Mouse (Mus musculus) MEL (cell line): ENCODE measurements at regions not wholly inside any gene's neighbourhood (a gene's known extent, or its start where the extent isn't known, plus 50 kb on each side); places are given as distances from the start of the nearest gene placed in this dataset.

Source experiments
- DNase-seq: peaks from one replicate; pipeline ENCODE4 v3.0.0; 2011; ENCODE audit warnings: low read depth, low spot score
- H3K27ac ChIP-seq: 2 replicates; pipeline ENCODE4 v1.5.1; 2012; ENCODE audit warnings: low read depth, mild to moderate bottlenecking, control low read depth, low read length, moderate library complexity; ENCODE audit not compliant: control insufficient read depth
- H3K27me3 ChIP-seq, 2 experiments: fragments of 150-350 bp in 1 of 2; sonication (generic) in 1 of 2; 2 replicates each; pipeline ENCODE4 v1.6.1; 2012; ENCODE audit warnings: low read length in 2 of 2, mild to moderate bottlenecking in 2 of 2, improper control_type of control experiment in 1 of 2, moderate library complexity in 1 of 2; ENCODE audit not compliant: insufficient read depth in 2 of 2, control insufficient read depth in 1 of 2
- H3K36me3 ChIP-seq, 2 experiments: 2 replicates each; pipeline ENCODE4 v1.6.1; 2012 to 2014; ENCODE audit warnings: low read length in 2 of 2, improper control_type of control experiment in 1 of 2, inconsistent platforms in 1 of 2, mild to moderate bottlenecking in 1 of 2; ENCODE audit not compliant: insufficient read depth in 2 of 2, control insufficient read depth in 1 of 2
- H3K4me1 ChIP-seq, 2 experiments: fragments of 150-350 bp in 1 of 2; sonication (generic) in 1 of 2; 2 replicates each; pipeline ENCODE4 v1.6.1; 2012; ENCODE audit warnings: low read length in 2 of 2, improper control_type of control experiment in 1 of 2, mild to moderate bottlenecking in 1 of 2; ENCODE audit not compliant: insufficient read depth in 2 of 2, control insufficient read depth in 1 of 2
- H3K4me3 ChIP-seq, 2 experiments: fragments of 150-350 bp in 1 of 2; sonication (generic) in 1 of 2; 2 replicates each; pipeline ENCODE4 v1.5.1; 2012; ENCODE audit warnings: low read depth in 2 of 2, low read length in 2 of 2, mild to moderate bottlenecking in 2 of 2, moderate library complexity in 2 of 2, control low read depth in 1 of 2, improper control_type of control experiment in 1 of 2; ENCODE audit not compliant: control insufficient read depth in 1 of 2, insufficient read depth in 1 of 2
- H3K79me2 ChIP-seq: 2 replicates; pipeline ENCODE4 v1.6.1; 2012; ENCODE audit warnings: mild to moderate bottlenecking, low read length, moderate library complexity; ENCODE audit not compliant: control insufficient read depth, poor library complexity, insufficient read depth
- H3K9ac ChIP-seq: 2 replicates; pipeline ENCODE4 v1.6.1; 2012; ENCODE audit warnings: low read depth, mild to moderate bottlenecking, control low read depth, low read length, moderate library complexity; ENCODE audit not compliant: control insufficient read depth, poor library complexity, severe bottlenecking
- H3K9me3 ChIP-seq: fragments of 150-350 bp; sonication (generic); replicated peaks from 2 replicates; pipeline ENCODE4 v1.6.1; 2012; ENCODE audit warnings: mild to moderate bottlenecking, low read length, improper control_type of control experiment, moderate library complexity; ENCODE audit not compliant: insufficient read depth
- BHLHE40 ChIP-seq: IDR thresholded peaks from 2 replicates; pipeline ENCODE4 v1.6.1; 2012; ENCODE audit warnings: low read depth, mild to moderate bottlenecking, inconsistent platforms, low read length, improper control_type of control experiment, borderline replicate concordance
- CHD1 ChIP-seq: IDR thresholded peaks from 2 replicates; pipeline ENCODE4 v1.6.1; 2012; ENCODE audit warnings: low read depth, mild to moderate bottlenecking, inconsistent platforms, low read length, improper control_type of control experiment
- CHD2 ChIP-seq: IDR thresholded peaks from 2 replicates; pipeline ENCODE4 v1.6.1; 2011; ENCODE audit warnings: low read length, improper control_type of control experiment
- CTCF ChIP-seq, 3 experiments: IDR thresholded peaks in 2 of 3; conservative IDR thresholded peaks in 1 of 3; 2 replicates each; pipeline ENCODE4 v1.5.1; 2011 to 2012; ENCODE audit warnings: low read length in 3 of 3, low read depth in 2 of 3, mild to moderate bottlenecking in 2 of 3, improper control_type of control experiment in 1 of 3, inconsistent platforms in 1 of 3, mixed read lengths in 1 of 3, moderate library complexity in 1 of 3; ENCODE audit not compliant: control insufficient read depth in 1 of 3, insufficient read depth in 1 of 3, poor library complexity in 1 of 3, severe bottlenecking in 1 of 3
- E2F4 ChIP-seq: IDR thresholded peaks from 2 replicates; pipeline ENCODE4 v1.6.1; 2011; ENCODE audit warnings: low read depth, low read length, improper control_type of control experiment, borderline replicate concordance
- EP300 ChIP-seq, 2 experiments: IDR thresholded peaks; 2 replicates each; pipeline ENCODE4 v1.6.1; 2011; ENCODE audit warnings: improper control_type of control experiment in 2 of 2, low read length in 2 of 2, low read depth in 1 of 2, mild to moderate bottlenecking in 1 of 2
- ETS1 ChIP-seq: IDR thresholded peaks from 2 replicates; pipeline ENCODE4 v1.6.1; 2012; ENCODE audit warnings: low read depth, mild to moderate bottlenecking, inconsistent platforms, low read length, improper control_type of control experiment, moderate library complexity
- GATA1 ChIP-seq: IDR thresholded peaks from 2 replicates; pipeline ENCODE4 v1.6.1; 2011; ENCODE audit warnings: low read depth, low read length, improper control_type of control experiment
- KAT2A ChIP-seq: conservative IDR thresholded peaks from 2 replicates; pipeline ENCODE4 v1.6.1; 2012; ENCODE audit warnings: low read depth, low read length, improper control_type of control experiment, inconsistent platforms
- MAFK ChIP-seq: IDR thresholded peaks from 2 replicates; pipeline ENCODE4 v1.6.1; 2011; ENCODE audit warnings: low read depth, mild to moderate bottlenecking, low read length, improper control_type of control experiment, borderline replicate concordance
- MAX ChIP-seq: IDR thresholded peaks from 2 replicates; pipeline ENCODE4 v1.6.1; 2011; ENCODE audit warnings: low read length, improper control_type of control experiment
- MEF2A ChIP-seq: IDR thresholded peaks from 2 replicates; pipeline ENCODE4 v1.6.1; 2014; ENCODE audit warnings: low read depth, mild to moderate bottlenecking, inconsistent platforms, low read length, improper control_type of control experiment; ENCODE audit not compliant: poor library complexity, insufficient replicate concordance, severe bottlenecking; ENCODE audit errors: extremely low read depth
- MXI1 ChIP-seq: IDR thresholded peaks from 2 replicates; pipeline ENCODE4 v1.6.1; 2011; ENCODE audit warnings: mild to moderate bottlenecking, low read depth, low read length, improper control_type of control experiment
- MYB ChIP-seq: IDR thresholded peaks from 2 replicates; pipeline ENCODE4 v1.6.1; 2011; ENCODE audit warnings: mild to moderate bottlenecking, low read depth, low read length, improper control_type of control experiment
- MYC ChIP-seq: IDR thresholded peaks from 2 replicates; pipeline ENCODE4 v1.6.1; 2011; ENCODE audit warnings: low read depth, mild to moderate bottlenecking, low read length, improper control_type of control experiment, moderate library complexity
- NELFE ChIP-seq: IDR thresholded peaks from 2 replicates; pipeline ENCODE4 v1.6.1; 2011; ENCODE audit warnings: low read depth, low read length, improper control_type of control experiment
- NRF1 ChIP-seq: IDR thresholded peaks from 2 replicates; pipeline ENCODE4 v1.6.1; 2014; ENCODE audit warnings: low read depth, mild to moderate bottlenecking, inconsistent platforms, low read length, improper control_type of control experiment, moderate library complexity; ENCODE audit not compliant: poor library complexity, insufficient read depth, severe bottlenecking
- POLR2A ChIP-seq, 2 experiments: IDR thresholded peaks; 2 replicates each; pipeline ENCODE4 v1.6.1; 2011 to 2012; ENCODE audit warnings: low read length in 2 of 2, mild to moderate bottlenecking in 2 of 2, control low read depth in 1 of 2, improper control_type of control experiment in 1 of 2, low read depth in 1 of 2, moderate library complexity in 1 of 2; ENCODE audit not compliant: control insufficient read depth in 1 of 2, insufficient read depth in 1 of 2, poor library complexity in 1 of 2
- SMC3 ChIP-seq: IDR thresholded peaks from 2 replicates; pipeline ENCODE4 v1.6.1; 2011; ENCODE audit warnings: low read depth, low read length, improper control_type of control experiment
- TAL1 ChIP-seq: IDR thresholded peaks from 2 replicates; pipeline ENCODE4 v1.6.1; 2012; ENCODE audit warnings: mild to moderate bottlenecking, inconsistent platforms, low read length, moderate library complexity, mixed read lengths
- TBP ChIP-seq: IDR thresholded peaks from 2 replicates; pipeline ENCODE4 v1.8.0; 2011; ENCODE audit warnings: low read depth, low read length, improper control_type of control experiment
- USF1 ChIP-seq: IDR thresholded peaks from 2 replicates; pipeline ENCODE4 v1.6.1; 2014; ENCODE audit warnings: low read depth, mild to moderate bottlenecking, inconsistent platforms, low read length, improper control_type of control experiment, moderate library complexity
- USF2 ChIP-seq, 2 experiments: IDR thresholded peaks; 2 replicates each; pipeline ENCODE4 v1.6.1; 2011 to 2012; ENCODE audit warnings: improper control_type of control experiment in 2 of 2, low read length in 2 of 2, borderline replicate concordance in 1 of 2, inconsistent platforms in 1 of 2, low read depth in 1 of 2, mild to moderate bottlenecking in 1 of 2; ENCODE audit not compliant: insufficient read depth in 1 of 2
- ZC3H11A ChIP-seq: IDR thresholded peaks from 2 replicates; pipeline ENCODE4 v1.6.1; 2012; ENCODE audit warnings: low read depth, mild to moderate bottlenecking, inconsistent platforms, low read length, improper control_type of control experiment
- ZKSCAN1 ChIP-seq: IDR thresholded peaks from 2 replicates; pipeline ENCODE4 v1.6.1; 2012; ENCODE audit warnings: low read depth, mild to moderate bottlenecking, inconsistent platforms, low read length, improper control_type of control experiment, moderate library complexity
- ZNF384 ChIP-seq: IDR thresholded peaks from 2 replicates; pipeline ENCODE4 v1.6.1; 2012; ENCODE audit warnings: low read depth, mild to moderate bottlenecking, inconsistent platforms, low read length, improper control_type of control experiment

- Histone ChIP-seq H3K79me2 (no peaks in the 10 kb centered on the region), H3K36me3 (no peaks in the 10 kb centered on the region), H3K9ac (no peak overlapping the region), H3K9me3 (no peaks in the 10 kb centered on the region), H3K4me3 (no peak overlapping the region), H3K27ac (no peak overlapping the region), H3K4me1 (no peaks in the 10 kb centered on the region), H3K27me3 (no peaks in the 10 kb centered on the region)
- TF ChIP-seq MAX (no peak), ETS1 (no peak), ZC3H11A (no peak), MYC (no peak), ZNF384 (no peak), USF1 (no peak), MEF2A (no peak), TBP (no peak), MAFK (no peak), NELFE (no peak), KAT2A (no peak), CTCF (IDR thresholded peaks at IDR 0.05 in 2 of 3, conservative IDR thresholded peaks at IDR 0.05 in 1 of 3; ENCODE audit: control insufficient read depth in 1 of 3, insufficient read depth in 1 of 3, low read depth in 2 of 3, low read length in 3 of 3, poor library complexity in 1 of 3, severe bottlenecking in 1 of 3) (no peak)
- no peak for DNase-seq
Observed at GRCm38 (mm10) chr3:78907778-78908177, 378.5 kb downstream of the Rapgef2 start.

- Histone ChIP-seq H3K36me3 (no peaks in the 10 kb centered on the region), H3K9ac (no peak overlapping the region), H3K4me3 (no peak overlapping the region), H3K9me3 (no peaks in the 10 kb centered on the region), H3K4me1 (no peaks in the 10 kb centered on the region), H3K27me3 (peaks cover 0 to 3% of the 10 kb centered on the region in 2 experiments; a peak in 1 of 4 replicates), H3K27ac (no peak overlapping the region), H3K79me2 (no peaks in the 10 kb centered on the region)
- no peak for TF ChIP-seq BHLHE40
- TF ChIP-seq GATA1, result no peak
- TF ChIP-seq E2F4, result no peak
- no peak for TF ChIP-seq CHD1
- TF ChIP-seq SMC3, result no peak
- no peak for TF ChIP-seq KAT2A
- no peak for TF ChIP-seq POLR2A (IDR thresholded peaks at IDR 0.05; ENCODE audit: control insufficient read depth in 1 of 2, insufficient read depth in 1 of 2, low read depth in 1 of 2, low read length in 2 of 2, poor library complexity in 1 of 2)
- no peak for TF ChIP-seq MXI1
- no peak for TF ChIP-seq ZKSCAN1
- TF ChIP-seq MAFK, result no peak
- TF ChIP-seq NELFE, result no peak
- no peak for TF ChIP-seq MYB
- TF ChIP-seq USF2 (IDR thresholded peaks at IDR 0.05; ENCODE audit: borderline replicate concordance in 1 of 2, insufficient read depth in 1 of 2, low read depth in 1 of 2, low read length in 2 of 2), result no peak
- TF ChIP-seq TAL1, result no peak
- no peak for TF ChIP-seq ZC3H11A
- TF ChIP-seq USF1, result no peak
- no peak for TF ChIP-seq EP300 (IDR thresholded peaks at IDR 0.05; ENCODE audit: low read depth in 1 of 2, low read length in 2 of 2)
- no peak for TF ChIP-seq ETS1
- no peak for TF ChIP-seq CHD2
- no peak for TF ChIP-seq NRF1
- no peak for DNase-seq
Observed at GRCm38 (mm10) chr3:78901838-78902484, 384.4 kb downstream of the Rapgef2 start.
